ENCODE assay signal across 7 mouse cellular contexts in the genomic region with DNA sequence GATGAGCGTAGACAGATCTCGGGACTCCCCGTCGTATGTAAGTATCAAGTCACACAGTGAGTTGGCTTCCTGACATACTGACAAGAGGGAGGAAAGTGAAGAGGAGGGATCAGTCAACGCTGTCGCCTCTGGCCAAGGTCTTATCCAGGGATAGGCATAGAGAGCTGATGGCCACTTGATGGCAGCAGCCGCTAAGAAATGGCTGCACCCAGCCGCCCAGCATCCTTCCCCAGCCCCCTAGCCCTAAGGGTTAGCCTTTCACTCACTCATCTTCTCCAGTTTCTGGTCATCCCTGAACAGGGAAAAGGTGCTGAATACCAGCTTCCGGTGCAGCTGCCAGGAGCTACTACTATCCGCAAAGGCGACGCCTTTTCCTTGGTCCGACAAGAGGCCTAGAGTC. TPM values are rescaled to one million over a fixed set of nuclear protein-coding genes. Genes with fewer than 3 reads are reported as not detected.
A peak's percentile ranks its signal among the peaks of the same experiment; 100 is the strongest.
DNase-seq lines count a peak whose midpoint lies in the region; ATAC-seq lines count a peak whose summit lies in the region.

No protein-coding gene starts in this region.

- DNase-seq in CD8-positive naive resting alpha-beta T cell, adult 2 months (ENCODE audit: low read depth in 2 of 2, low spot score in 2 of 2) = peak; percentile 16 to 28
- peak; percentile 54 for DNase-seq in R1 (ENCODE audit: low read depth, low spot score)
- peak; percentile 76 for DNase-seq in embryo, embryonic 11 days
- peak; percentile 65 for DNase-seq in kidney, postnatal 14 days
- DNase-seq in lung, postnatal 36 days = peak; percentile 63
- peak; percentile 60 to 63 for DNase-seq in right cerebral cortex, adult 2 months (ENCODE audit: low spot score in 2 of 2)

- H3K9ac ChIP-seq in heart, embryonic 13.5 days = no peak overlapping the region

- no peaks in the 10 kb centered on the region for H3K9me3 ChIP-seq in heart, embryonic 13.5 days

- H3K36me3 ChIP-seq in heart, embryonic 13.5 days = no peaks in the 10 kb centered on the region

- no peak overlapping the region for H3K4me3 ChIP-seq in heart, embryonic 13.5 days

- peak; percentile 69; the same call in 1 of the 2 replicates for ATAC-seq in heart, embryonic 13.5 days (ENCODE audit: extremely low read depth, insufficient number of reproducible peaks, low FRiP score, low TSS enrichment)

- H3K27me3 ChIP-seq in heart, embryonic 13.5 days (replicated peaks) = peaks cover 14% of the 10 kb centered on the region

- no peak overlapping the region for H3K4me2 ChIP-seq in heart, embryonic 13.5 days

- 12% methylated on average over 13 of the region's 13 CpGs for WGBS in heart, embryonic 13.5 days

- no peak overlapping the region for H3K27ac ChIP-seq in heart, embryonic 13.5 days (replicated peaks)

- peaks cover 37% of the 10 kb centered on the region for H3K4me1 ChIP-seq in heart, embryonic 13.5 days

RNA-seq across cellular contexts. Expression of a gene that starts 2.3 kb away (rescaled TPM):
- polyA plus RNA-seq in heart, embryonic 13.5 days (2015; fragmentation: Nextera tagmentation; extraction: Ambion mirVana) = 1.1 and 1.6 TPM in 2 replicates

RNA-seq across cellular contexts. Expression of a gene that starts 19.0 kb away (rescaled TPM):
- 17.4 and 17.6 TPM in 2 replicates for polyA plus RNA-seq in heart, embryonic 13.5 days (2015; fragmentation: Nextera tagmentation; extraction: Ambion mirVana)

RNA-seq across cellular contexts. Expression of a gene that starts 36.6 kb away (rescaled TPM):
- 49.1 and 52.8 TPM in 2 replicates for polyA plus RNA-seq in heart, embryonic 13.5 days (2015; fragmentation: Nextera tagmentation; extraction: Ambion mirVana)

Comparison
In these comparisons a context has a peak if more than half of its experiments do, and no peak if none do; other contexts are left out.
1. DNase-seq: peak in every context shown above with its lines; median percentile 76 in embryo, embryonic 11 days; 65 in kidney, postnatal 14 days; 63 in lung, postnatal 36 days; 62 in right cerebral cortex, adult 2 months; 54 in R1; 22 in CD8-positive naive resting alpha-beta T cell, adult 2 months.